Mouse (Mus musculus) spleen, adult 2 months (tissue): Measurements from ENCODE around the gene Emb. TPM values are rescaled to one million over a fixed set of nuclear protein-coding genes. Genes with fewer than 3 reads are reported as not detected.
A peak's percentile ranks its signal among the peaks of the same experiment; 100 is the strongest.

Source experiments
- DNase-seq, 2 experiments: peaks; one replicate each; pipeline versions ENCODE4 v3.0.0 to v3.0.0-alpha.2; 2012 to 2021; ENCODE audit warnings: low spot score in 2 of 2, low read depth in 1 of 2
- H3K27ac ChIP-seq: fragments of 200-500 bp; 2 replicates; pipeline ENCODE4 v1.5.1; 2012; ENCODE audit warnings: low read length, inconsistent platforms; ENCODE audit not compliant: insufficient read depth
- H3K27me3 ChIP-seq: fragments of 200-500 bp; 2 replicates; pipeline ENCODE4 v1.6.1; 2012; ENCODE audit warnings: mild to moderate bottlenecking, moderate library complexity, low read length, inconsistent platforms; ENCODE audit not compliant: control insufficient read depth, insufficient read depth
- H3K36me3 ChIP-seq: fragments of 200-500 bp; 2 replicates; pipeline ENCODE4 v1.6.1; 2012; ENCODE audit warnings: mild to moderate bottlenecking, low read length, inconsistent platforms; ENCODE audit not compliant: control insufficient read depth, insufficient read depth
- H3K4me1 ChIP-seq: fragments of 200-500 bp; 2 replicates; pipeline ENCODE4 v1.6.1; 2011; ENCODE audit warnings: inconsistent platforms; ENCODE audit not compliant: control insufficient read depth, insufficient read depth, insufficient read length
- H3K4me3 ChIP-seq: fragments of 200-500 bp; 2 replicates; pipeline ENCODE4 v1.5.1; 2011; ENCODE audit warnings: mild to moderate bottlenecking, inconsistent platforms; ENCODE audit not compliant: insufficient read depth, insufficient read length; ENCODE audit errors: extremely low read depth
- CTCF ChIP-seq: fragments of 200-500 bp; IDR thresholded peaks from 2 replicates; pipeline ENCODE4 v1.5.1; 2011; ENCODE audit warnings: mild to moderate bottlenecking, inconsistent platforms; ENCODE audit not compliant: insufficient read depth, insufficient read length, insufficient replicate concordance; ENCODE audit errors: extremely low read depth
- POLR2A ChIP-seq: fragments of 200-500 bp; IDR thresholded peaks from 2 replicates; pipeline ENCODE4 v1.6.1; 2011; ENCODE audit warnings: low read depth, low read length, inconsistent platforms
- WGBS: fragments of 180-500 bp; shearing (Covaris S2); methylation state at CpG from one replicate; pipeline ENCODE4 v1.1.7; 2018; 5-methylcytosine and 5-hydroxymethylcytosine counted together
- polyA plus RNA-seq: library from polyadenylated mRNA; depleted of rRNA; stranded (reverse); fragments of >200 nt; gene quantifications from 2 replicates; pipeline ENCODE4 v1.2.3, GENCODE M21; 2012

The Emb gene
- polyA plus RNA-seq, 1 experiment: 19.2 TPM

DNA sequence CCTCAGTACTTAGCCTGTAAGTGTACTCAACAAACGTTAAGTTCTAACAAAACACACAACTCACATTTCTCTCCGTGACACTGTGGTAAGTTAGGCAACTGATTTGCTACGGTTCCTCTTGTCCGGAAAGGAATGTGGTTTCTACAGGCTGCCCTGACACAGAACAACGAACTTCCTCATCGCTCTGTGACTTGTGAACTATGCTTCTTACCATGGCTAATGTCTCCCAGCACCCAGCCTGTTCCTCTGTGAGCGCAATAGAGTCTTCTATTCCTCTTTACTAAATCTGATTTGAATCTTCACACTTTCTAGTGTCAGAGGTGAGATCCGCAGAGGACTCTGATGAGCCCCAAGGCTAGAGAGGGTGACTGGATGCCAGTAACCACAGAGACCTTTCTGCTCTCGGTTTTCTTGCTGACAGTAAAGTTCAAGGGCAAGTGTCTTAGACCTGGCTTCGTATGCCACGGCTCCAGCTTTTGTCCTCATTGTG is 3.1 kb downstream of the Emb start:
- no peak overlapping the region for H3K4me3 ChIP-seq
- TF ChIP-seq POLR2A (no peak), CTCF (no peak)
- WGBS: 4% methylated on average over 11 of the region's 11 CpGs
- H3K27ac ChIP-seq: peak overlapping the region; percentile 79
- DNase-seq: peak; percentile 50 to 67
- no peaks in the 10 kb centered on the region for H3K27me3 ChIP-seq
- H3K4me1 ChIP-seq: peaks cover 5% of the 10 kb centered on the region; the same call in 1 of the 2 replicates
- H3K36me3 ChIP-seq: no peaks in the 10 kb centered on the region

GRCm38 (mm10) chr13:117215481-117215880 is 7.1 kb downstream of the Emb start:
- peaks cover 3% of the 10 kb centered on the region; the same call in 1 of the 2 replicates for H3K27me3 ChIP-seq
- H3K4me1 ChIP-seq: peaks cover 8% of the 10 kb centered on the region
- peak overlapping the region; percentile 63 for H3K27ac ChIP-seq
- no peak for TF ChIP-seq POLR2A
- no peak for TF ChIP-seq CTCF
- no peaks in the 10 kb centered on the region for H3K36me3 ChIP-seq
- H3K4me3 ChIP-seq: no peak overlapping the region
- no peak for DNase-seq
- 55% methylated on average over 10 of the region's 10 CpGs for WGBS

DNA sequence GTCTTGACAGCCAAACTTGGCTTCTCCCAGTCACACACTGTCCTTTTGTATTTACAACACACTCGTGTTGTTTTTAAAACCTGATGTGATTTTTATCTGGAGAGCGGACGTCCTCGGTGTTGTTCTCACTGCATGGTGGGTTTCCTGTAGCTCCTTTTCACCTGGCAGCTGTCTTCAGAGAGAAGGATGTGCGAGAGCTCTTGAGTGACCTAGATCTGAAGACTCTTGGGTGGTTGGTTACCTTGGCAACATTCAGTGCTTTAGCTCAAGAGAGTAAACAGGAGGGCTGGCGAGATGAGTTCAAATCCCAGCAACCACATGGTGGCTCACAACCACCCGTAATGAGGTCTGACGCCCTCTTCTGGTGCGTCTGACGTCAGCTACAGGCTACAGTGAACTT is 7.8 kb downstream of the Emb start:
- Histone ChIP-seq H3K36me3 (no peaks in the 10 kb centered on the region), H3K4me3 (no peak overlapping the region), H3K27ac (0 out of 2 replicates have a peak overlapping the region, but pooled peaks have one; percentile 9), H3K4me1 (peaks cover 11% of the 10 kb centered on the region), H3K27me3 (peaks cover 9% of the 10 kb centered on the region)
- DNase-seq: peak; percentile 15 to 86
- TF ChIP-seq CTCF (no peak), POLR2A (no peak)
- WGBS: 26% methylated on average over 10 of the region's 10 CpGs

GRCm38 (mm10) chr13:117216752-117217363 is 8.5 kb downstream of the Emb start:
- Histone ChIP-seq H3K27ac (peak overlapping the region; percentile 21; the same call in 1 of the 2 replicates), H3K27me3 (peaks cover 9% of the 10 kb centered on the region), H3K4me1 (peaks cover 11% of the 10 kb centered on the region), H3K36me3 (no peaks in the 10 kb centered on the region), H3K4me3 (no peak overlapping the region)
- DNase-seq: no peak
- no peak for TF ChIP-seq CTCF
- TF ChIP-seq POLR2A: no peak
- 61% methylated on average over 9 of the region's 9 CpGs for WGBS

DNA sequence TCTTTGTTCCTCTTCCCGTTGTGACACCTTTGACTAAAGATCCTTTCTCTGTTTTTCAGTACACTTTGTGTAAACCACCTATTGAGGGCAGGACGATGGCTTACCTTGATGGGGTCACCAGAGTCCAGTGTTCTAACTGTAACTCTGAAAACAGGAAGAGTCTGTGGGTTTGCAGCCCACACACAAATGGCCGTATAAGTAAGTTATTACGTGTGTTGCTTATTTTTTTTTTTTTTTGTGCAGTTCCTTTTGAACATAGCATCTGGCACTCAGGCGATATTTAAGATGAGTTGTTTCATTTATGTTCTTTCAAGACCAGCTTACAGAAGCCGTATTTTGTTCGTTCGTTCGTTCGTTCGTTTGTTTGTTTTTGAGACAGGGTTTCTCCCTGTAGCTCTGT is 9.3 kb downstream of the Emb start:
- TF ChIP-seq POLR2A (no peak), CTCF (no peak)
- WGBS: 37% methylated on average over 11 of the region's 11 CpGs
- Histone ChIP-seq H3K27ac (peak overlapping the region; percentile 68), H3K27me3 (peaks cover 9% of the 10 kb centered on the region), H3K4me1 (peaks cover 11% of the 10 kb centered on the region), H3K36me3 (no peaks in the 10 kb centered on the region), H3K4me3 (no peak overlapping the region)
- DNase-seq: no peak

DNA sequence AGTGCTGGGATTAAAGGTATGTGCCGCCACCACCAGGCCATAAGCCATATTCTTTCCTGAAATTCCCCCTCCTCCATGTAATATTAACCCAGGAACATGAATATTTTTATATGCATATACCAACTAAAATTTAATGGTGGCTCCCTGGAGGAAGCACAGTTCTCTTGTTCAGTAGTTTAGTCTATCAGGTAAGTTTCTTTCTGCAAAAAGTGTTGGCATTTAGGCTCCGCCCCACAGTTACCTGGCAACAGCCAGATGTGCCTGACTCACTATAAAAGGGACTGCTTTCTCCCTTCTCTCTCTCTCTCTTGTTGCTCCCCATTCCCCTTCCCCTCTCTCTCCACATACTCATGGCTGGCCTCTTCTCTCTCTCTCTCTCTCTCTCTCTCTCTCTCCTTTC is 9.8 kb downstream of the Emb start:
- WGBS: 82% methylated on average over 2 of the region's 2 CpGs
- peaks cover 9% of the 10 kb centered on the region for H3K27me3 ChIP-seq
- H3K4me1 ChIP-seq: peaks cover 11% of the 10 kb centered on the region
- H3K27ac ChIP-seq: peak overlapping the region; percentile 68
- no peak for TF ChIP-seq CTCF
- no peak for TF ChIP-seq POLR2A
- H3K36me3 ChIP-seq: no peaks in the 10 kb centered on the region
- no peak overlapping the region for H3K4me3 ChIP-seq
- no peak for DNase-seq

GRCm38 (mm10) chr13:117219871-117220500 is 11.7 kb downstream of the Emb start:
- DNase-seq: no peak
- Histone ChIP-seq H3K27ac (peak overlapping the region; percentile 89), H3K4me3 (peak overlapping the region; percentile 68), H3K36me3 (no peaks in the 10 kb centered on the region), H3K27me3 (peaks cover 9% of the 10 kb centered on the region), H3K4me1 (peaks cover 14% of the 10 kb centered on the region)
- WGBS: 41% methylated on average over 16 of the region's 16 CpGs
- TF ChIP-seq POLR2A (no peak), CTCF (no peak)
